Mouse (Mus musculus) cerebellum, adult 11 months (tissue): ENCODE measurements around the gene Mpo.
A peak's percentile ranks its signal among the peaks of the same experiment; 100 is the strongest.

Experiments used
- DNase-seq: peaks from one replicate; pipeline ENCODE4 v3.0.0; 2022

Gene Mpo

GRCm38 (mm10) chr11:87807433-87807832 is 14.1 kb downstream of the Mpo start:
- DNase-seq: no peak

GRCm38 (mm10) chr11:87808236-87808635 is 14.9 kb downstream of the Mpo start:
- no peak for DNase-seq

GRCm38 (mm10) chr11:87811396-87811795 is 18.0 kb downstream of the Mpo start:
- no peak for DNase-seq

- no peak for DNase-seq
These were observed 21.4 kb downstream of the Mpo start for GRCm38 (mm10) chr11:87814831-87815230.

GRCm38 (mm10) chr11:87816707-87817442 is 23.5 kb downstream of the Mpo start:
- DNase-seq: peak; percentile 75

GRCm38 (mm10) chr11:87817443-87817773 is 24.0 kb downstream of the Mpo start:
- no peak for DNase-seq

GRCm38 (mm10) chr11:87821502-87821901 is 28.1 kb downstream of the Mpo start:
- no peak for DNase-seq

GRCm38 (mm10) chr11:87828239-87828900 is 35.0 kb downstream of the Mpo start, which contains the start of gene Lpo:
Gene Lpo (minus strand): TSS chr11:87828289.
- no peak for DNase-seq

GRCm38 (mm10) chr11:87840676-87841075 is 47.3 kb downstream of the Mpo start:
- DNase-seq: no peak

GRCm38 (mm10) chr11:87841436-87841835 is 48.1 kb downstream of the Mpo start:
- no peak for DNase-seq

- DNase-seq: no peak
These were observed 53.7 kb downstream of the Mpo start for GRCm38 (mm10) chr11:87846968-87847600.

- no peak for DNase-seq
These were observed 54.5 kb downstream of the Mpo start for GRCm38 (mm10) chr11:87847884-87848283.

GRCm38 (mm10) chr11:87852690-87853596 is 59.6 kb downstream of the Mpo start, which contains the start of gene Mks1:
Gene Mks1 (plus strand): TSS chr11:87853215.
- peak; percentile 81 for DNase-seq

GRCm38 (mm10) chr11:87853597-87853954 is 60.2 kb downstream of the Mpo start:
- DNase-seq: no peak
